Mouse (Mus musculus) neural tube, embryonic 14.5 days (tissue): Measurements from ENCODE around the gene Man2a1. TPM values are rescaled to one million over a fixed set of nuclear protein-coding genes. Genes with fewer than 3 reads are reported as not detected.

Experiments
- ATAC-seq: fragments of 200-750 bp; cut with Nextera tagmentation; 2 replicates; pipeline ENCODE4 v1.8.0; 2017; ENCODE audit warnings: low read depth, mild to moderate bottlenecking, moderate TSS enrichment, moderate library complexity
- H3K27ac ChIP-seq: fragments of 300-500 bp; sonication (generic); 2 replicates; pipeline ENCODE4 v1.5.1; 2014; ENCODE audit warnings: low read depth, mild to moderate bottlenecking, control low read depth, low read length, moderate library complexity, mixed read lengths
- H3K27me3 ChIP-seq: fragments of 300-500 bp; sonication (generic); 2 replicates; pipeline ENCODE4 v1.6.1; 2014; ENCODE audit warnings: low read length; ENCODE audit not compliant: control insufficient read depth, insufficient read depth
- H3K36me3 ChIP-seq: fragments of 300-500 bp; sonication (generic); 2 replicates; pipeline ENCODE4 v1.6.1; 2014; ENCODE audit warnings: low read length, mixed read lengths; ENCODE audit not compliant: control insufficient read depth, insufficient read depth
- H3K4me1 ChIP-seq: fragments of 300-500 bp; sonication (generic); 2 replicates; pipeline ENCODE4 v1.6.1; 2014; ENCODE audit warnings: low read length; ENCODE audit not compliant: control insufficient read depth, insufficient read depth
- H3K4me2 ChIP-seq: fragments of 300-500 bp; sonication (generic); 2 replicates; pipeline ENCODE4 v1.6.1; 2014; ENCODE audit warnings: mild to moderate bottlenecking, low read depth, low read length, control low read depth
- H3K4me3 ChIP-seq: fragments of 300-500 bp; sonication (generic); 2 replicates; pipeline ENCODE4 v1.5.1; 2014; ENCODE audit warnings: low read depth, low read length, control low read depth, mixed read lengths
- H3K9ac ChIP-seq: fragments of 300-500 bp; sonication (generic); replicated peaks from 2 replicates; pipeline ENCODE4 v1.6.1; 2014; ENCODE audit warnings: low read depth, mild to moderate bottlenecking, control low read depth, low read length, mixed read lengths
- H3K9me3 ChIP-seq: fragments of 300-500 bp; sonication (generic); 2 replicates; pipeline ENCODE4 v1.6.1; 2016; ENCODE audit warnings: low read length; ENCODE audit not compliant: control insufficient read depth
- WGBS: fragments of 180-500 bp; shearing (Covaris S2); extraction: QIAGEN DNeasy Blood & Tissue Kit; methylation state at CpG from one replicate; pipeline ENCODE4 v1.1.7; 2014; 5-methylcytosine and 5-hydroxymethylcytosine counted together
- polyA plus RNA-seq: library from polyadenylated mRNA; unstranded; fragments of >200 nt; fragmentation: Nextera tagmentation; extraction: Ambion mirVana; gene quantifications from 2 replicates; pipeline ENCODE4 v1.2.1, GENCODE M21; 2014

Gene Man2a1
- polyA plus RNA-seq, 1 experiment from 2014 or later, result 5.3 TPM

DNA sequence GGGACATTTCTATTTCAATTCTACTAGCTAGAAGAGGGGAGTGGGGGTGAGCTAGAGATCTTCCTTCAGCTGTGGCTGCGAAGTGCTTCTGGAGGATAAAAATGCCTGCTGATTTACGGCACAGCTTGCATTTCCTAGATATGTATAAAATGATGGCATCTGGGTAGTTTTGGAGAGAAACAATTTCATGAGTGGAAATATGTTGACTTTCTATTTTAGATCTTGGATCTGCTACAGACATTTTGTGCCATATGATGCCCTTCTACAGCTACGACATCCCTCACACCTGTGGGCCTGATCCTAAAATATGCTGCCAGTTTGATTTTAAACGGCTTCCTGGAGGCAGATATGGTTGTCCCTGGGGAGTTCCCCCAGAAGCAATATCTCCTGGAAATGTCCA is 66.0 kb downstream of the Man2a1 start:
- no peaks in the 10 kb centered on the region for H3K36me3 ChIP-seq
- no peak for ATAC-seq
- H3K4me3 ChIP-seq, result no peak overlapping the region
- H3K4me2 ChIP-seq, result no peak overlapping the region
- H3K27me3 ChIP-seq, result no peaks in the 10 kb centered on the region
- H3K9me3 ChIP-seq, result no peaks in the 10 kb centered on the region
- H3K9ac ChIP-seq, result no peak overlapping the region
- WGBS, result 82% methylated on average over 4 of the region's 4 CpGs
- no peaks in the 10 kb centered on the region for H3K4me1 ChIP-seq
- no peak overlapping the region for H3K27ac ChIP-seq

- H3K9ac ChIP-seq, result no peak overlapping the region
- ATAC-seq, result no peak
- H3K9me3 ChIP-seq, result no peaks in the 10 kb centered on the region
- 71% methylated on average over 5 of the region's 5 CpGs for WGBS
- H3K4me2 ChIP-seq, result no peak overlapping the region
- no peak overlapping the region for H3K4me3 ChIP-seq
- H3K27ac ChIP-seq, result no peak overlapping the region
- H3K36me3 ChIP-seq, result 0 out of 2 replicates have a peak, but pooled peaks cover 3% of the 10 kb centered on the region
- no peaks in the 10 kb centered on the region for H3K4me1 ChIP-seq
- H3K27me3 ChIP-seq, result no peaks in the 10 kb centered on the region
These were observed 68.0 kb downstream of the Man2a1 start for GRCm38 (mm10) chr17:64668504-64668903.

DNA sequence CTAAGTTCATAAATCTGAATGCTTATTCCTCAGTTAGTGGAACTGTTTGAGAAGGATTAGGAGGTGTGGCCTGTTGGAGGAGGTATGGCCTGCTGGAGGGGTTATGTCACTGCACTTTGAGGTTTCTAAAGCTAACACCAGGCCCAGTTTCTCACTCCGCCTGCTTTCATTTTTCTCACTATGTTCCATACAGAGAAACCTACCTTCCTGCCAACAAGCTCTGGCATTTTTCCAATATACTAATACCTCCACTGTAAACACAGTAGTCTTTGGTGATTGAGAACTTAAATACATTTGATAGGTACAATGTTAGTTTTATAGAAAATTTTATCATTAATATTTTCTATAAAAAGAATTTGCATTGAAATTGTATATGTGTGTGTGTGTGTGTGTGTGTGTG is 73.9 kb downstream of the Man2a1 start:
- Histone ChIP-seq H3K9ac (no peak overlapping the region), H3K4me1 (no peaks in the 10 kb centered on the region), H3K27me3 (no peaks in the 10 kb centered on the region), H3K9me3 (no peaks in the 10 kb centered on the region), H3K36me3 (peaks cover 3% of the 10 kb centered on the region; the same call in 1 of the 2 replicates), H3K4me2 (no peak overlapping the region), H3K27ac (no peak overlapping the region), H3K4me3 (no peak overlapping the region)
- 96% methylated on average over 1 of the region's 1 CpGs for WGBS
- ATAC-seq, result no peak

- Histone ChIP-seq H3K27ac (no peak overlapping the region), H3K36me3 (peaks cover 3% of the 10 kb centered on the region; the same call in 1 of the 2 replicates), H3K4me2 (no peak overlapping the region), H3K4me3 (no peak overlapping the region), H3K27me3 (no peaks in the 10 kb centered on the region), H3K9me3 (no peaks in the 10 kb centered on the region), H3K9ac (no peak overlapping the region), H3K4me1 (no peaks in the 10 kb centered on the region)
- 97% methylated on average over 6 of the region's 6 CpGs for WGBS
- no peak for ATAC-seq
These were observed 74.4 kb downstream of the Man2a1 start for GRCm38 (mm10) chr17:64674980-64675379.

DNA sequence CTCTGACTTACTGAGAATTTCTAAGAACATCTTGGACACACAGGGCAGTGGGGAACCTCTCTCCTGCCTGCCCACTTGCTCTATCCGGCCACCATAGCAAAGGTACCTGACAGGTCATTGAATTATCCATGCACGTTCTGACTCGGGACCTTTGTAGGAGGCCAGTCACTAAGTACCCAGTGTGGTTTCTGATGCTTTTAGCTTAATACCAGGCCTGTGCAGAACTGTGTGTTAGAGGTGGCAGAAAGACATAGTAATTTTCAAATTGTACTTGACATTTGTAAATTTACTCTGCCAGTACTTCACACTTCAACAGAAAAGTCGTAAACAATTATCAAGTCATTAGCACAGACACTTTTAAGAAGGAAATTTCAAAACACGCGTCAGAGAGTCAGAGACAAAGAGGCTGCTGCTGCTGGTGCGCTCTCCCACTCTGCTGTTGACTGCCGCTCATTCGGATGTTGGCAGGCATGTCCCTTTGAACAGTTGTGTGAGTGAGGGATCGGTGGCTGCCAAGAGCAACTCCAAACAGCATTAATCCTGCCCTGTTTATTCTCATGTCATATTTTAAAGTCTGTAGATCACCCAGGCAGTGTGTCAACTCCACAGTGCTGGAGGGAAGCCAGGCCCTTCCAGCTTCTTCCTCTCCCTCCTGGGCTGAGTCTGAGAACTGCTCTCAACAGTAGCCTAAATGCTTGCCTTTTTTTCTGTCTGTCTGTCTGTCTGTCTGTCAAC is 76.4 kb downstream of the Man2a1 start:
- Histone ChIP-seq H3K36me3 (peaks cover 3% of the 10 kb centered on the region; the same call in 1 of the 2 replicates), H3K9me3 (no peaks in the 10 kb centered on the region), H3K27ac (no peak overlapping the region), H3K27me3 (no peaks in the 10 kb centered on the region), H3K9ac (no peak overlapping the region), H3K4me2 (no peak overlapping the region), H3K4me3 (no peak overlapping the region), H3K4me1 (no peaks in the 10 kb centered on the region)
- peak; percentile 81 for ATAC-seq
- 58% methylated on average over 10 of the region's 10 CpGs for WGBS

DNA sequence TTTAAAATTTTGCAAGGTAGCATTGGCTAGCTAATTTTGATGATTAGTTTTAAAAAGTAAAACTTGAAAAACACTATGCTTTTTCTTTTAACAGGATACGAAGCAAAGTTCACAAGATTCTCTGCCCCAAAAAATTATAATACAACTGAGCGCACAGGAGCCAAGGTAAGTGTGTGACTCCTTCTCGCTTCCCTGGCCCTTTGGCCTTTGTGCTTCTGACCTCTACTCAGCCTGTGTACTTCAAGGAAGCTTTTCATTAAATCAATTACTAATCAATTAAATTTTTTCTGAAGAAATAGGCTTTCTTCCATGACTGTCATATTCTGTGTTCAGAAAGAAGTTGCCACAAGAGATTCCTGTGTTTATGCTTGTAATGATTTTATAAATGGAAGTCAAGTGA is 80.9 kb downstream of the Man2a1 start:
- ATAC-seq, result no peak

DNA sequence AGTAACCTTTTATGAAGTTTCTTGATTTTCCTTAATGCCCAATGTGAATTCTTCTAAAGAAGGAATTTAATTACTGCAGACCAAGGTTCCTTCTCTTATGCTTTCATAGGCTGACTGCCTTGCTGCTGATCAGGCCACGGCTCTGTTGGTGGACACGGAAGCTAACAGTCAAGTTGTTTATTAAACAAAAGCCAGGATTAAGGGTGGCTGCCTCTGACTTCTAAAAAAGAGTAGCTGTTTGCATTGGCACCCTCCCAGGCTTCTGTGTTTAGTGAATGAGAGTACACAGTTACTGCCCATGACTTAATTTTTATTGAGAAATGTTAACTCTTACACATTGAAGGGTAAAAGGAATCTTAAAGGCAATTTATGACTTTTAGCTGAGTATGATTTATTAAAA is 81.4 kb downstream of the Man2a1 start:
- H3K4me3 ChIP-seq, result no peak overlapping the region
- H3K4me2 ChIP-seq, result no peak overlapping the region
- H3K27ac ChIP-seq, result no peak overlapping the region
- no peaks in the 10 kb centered on the region for H3K9me3 ChIP-seq
- WGBS, result 57% methylated on average over 2 of the region's 2 CpGs
- H3K36me3 ChIP-seq, result no peaks in the 10 kb centered on the region
- no peak for ATAC-seq
- H3K4me1 ChIP-seq, result no peaks in the 10 kb centered on the region
- H3K9ac ChIP-seq, result no peak overlapping the region
- no peaks in the 10 kb centered on the region for H3K27me3 ChIP-seq

More for the DNA sequence above, 80.9 kb downstream of the Man2a1 start:
- 93% methylated on average over 3 of the region's 3 CpGs for WGBS
- Histone ChIP-seq H3K9ac (no peak overlapping the region), H3K9me3 (no peaks in the 10 kb centered on the region), H3K4me2 (no peak overlapping the region), H3K4me3 (no peak overlapping the region), H3K4me1 (no peaks in the 10 kb centered on the region), H3K27ac (no peak overlapping the region), H3K36me3 (no peaks in the 10 kb centered on the region), H3K27me3 (no peaks in the 10 kb centered on the region)

DNA sequence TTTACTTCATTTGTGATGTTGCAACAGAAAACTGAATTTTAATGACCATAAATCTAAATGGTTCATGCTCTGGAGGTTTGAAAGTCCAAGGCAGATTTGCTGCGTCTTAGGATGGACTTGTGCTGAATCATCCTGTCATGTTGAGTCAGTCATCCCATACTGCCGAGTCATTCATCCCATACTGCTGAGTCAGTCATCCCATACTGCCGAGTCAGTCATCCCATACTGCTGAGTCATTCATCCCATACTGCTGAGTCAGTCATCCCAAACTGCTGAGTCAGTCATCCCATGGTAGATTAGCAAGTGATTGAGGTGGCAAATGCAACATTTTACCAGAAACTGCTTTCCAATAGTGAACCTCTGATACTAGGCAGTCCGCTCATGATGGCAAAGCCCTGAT is 83.6 kb downstream of the Man2a1 start:
- H3K9me3 ChIP-seq, result no peaks in the 10 kb centered on the region
- no peaks in the 10 kb centered on the region for H3K27me3 ChIP-seq

GRCm38 (mm10) chr17:64685216-64685903 is 84.8 kb downstream of the Man2a1 start:
- Histone ChIP-seq H3K36me3 (no peaks in the 10 kb centered on the region), H3K9me3 (no peaks in the 10 kb centered on the region), H3K9ac (no peak overlapping the region), H3K4me2 (no peak overlapping the region), H3K4me3 (no peak overlapping the region), H3K4me1 (no peaks in the 10 kb centered on the region), H3K27ac (no peak overlapping the region), H3K27me3 (no peaks in the 10 kb centered on the region)
- 75% methylated on average over 6 of the region's 6 CpGs for WGBS
- ATAC-seq, result no peak

More for the DNA sequence above, 83.6 kb downstream of the Man2a1 start:
- Histone ChIP-seq H3K4me3 (no peak overlapping the region), H3K27ac (no peak overlapping the region), H3K4me2 (no peak overlapping the region), H3K4me1 (no peaks in the 10 kb centered on the region), H3K36me3 (no peaks in the 10 kb centered on the region), H3K9ac (no peak overlapping the region)
- no peak for ATAC-seq
- 92% methylated on average over 4 of the region's 4 CpGs for WGBS
